Mouse (Mus musculus): Measurements from ENCODE around the gene H2-Oa.

Gene H2-Oa

DNA sequence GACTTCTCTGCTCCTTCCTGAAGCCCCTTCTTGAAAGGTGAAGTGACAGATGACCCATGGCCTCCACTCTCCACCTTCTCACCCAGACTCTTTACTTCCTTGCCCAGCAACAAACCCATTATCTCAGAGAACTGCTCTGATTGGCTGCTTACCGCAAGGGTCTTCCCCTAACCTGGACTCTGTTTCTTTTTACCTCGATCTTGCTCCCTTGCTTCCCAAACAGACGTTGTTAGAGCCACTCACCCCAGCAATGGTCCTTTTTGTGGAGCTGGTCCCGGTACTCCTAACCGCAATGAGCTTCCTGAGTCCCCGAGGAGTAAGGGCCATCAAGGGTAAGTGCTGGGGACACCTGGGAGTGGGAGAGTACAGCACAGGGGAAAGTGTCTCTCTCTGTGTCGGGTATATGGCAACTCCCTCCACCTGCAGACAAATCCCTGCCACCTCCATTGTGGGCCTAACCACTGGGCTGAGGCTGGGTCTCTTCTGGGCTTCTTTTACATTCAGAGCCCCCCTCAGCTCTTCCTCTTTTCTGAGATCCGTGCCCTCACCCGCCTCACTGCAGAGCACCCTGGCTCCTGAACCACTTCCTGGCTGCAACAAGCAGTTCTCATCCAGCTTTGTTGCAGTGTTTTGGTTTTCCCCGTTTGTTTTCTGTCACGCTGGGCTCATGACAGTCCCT, at the start of gene H2-Oa:
Gene H2-Oa, plus strand, starts transcription at position 144 of the 679 bp plus-strand sequence.
- no peak for DNase-seq

DNA sequence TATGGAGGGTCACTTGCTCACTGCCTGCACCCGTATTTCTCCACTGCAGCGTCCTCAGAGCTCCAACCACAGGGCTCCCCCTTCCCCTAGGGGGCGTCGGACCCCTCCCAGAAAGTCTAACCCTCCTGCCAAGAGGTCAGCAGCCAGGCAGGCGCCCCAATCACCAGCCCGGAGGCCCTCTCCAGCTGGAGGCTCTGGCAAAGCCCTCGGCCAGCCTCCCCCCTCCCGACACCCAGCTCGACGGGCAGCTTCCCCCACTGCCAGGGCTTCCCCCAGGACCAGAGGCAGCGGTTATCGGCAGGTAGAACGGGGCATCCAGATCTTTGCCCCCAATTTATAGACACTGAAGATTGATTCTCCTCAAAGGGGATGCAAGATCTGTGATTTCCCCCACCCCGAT, 46.2 kb upstream of the H2-Oa start:
- DNase-seq, result no peak

DNA sequence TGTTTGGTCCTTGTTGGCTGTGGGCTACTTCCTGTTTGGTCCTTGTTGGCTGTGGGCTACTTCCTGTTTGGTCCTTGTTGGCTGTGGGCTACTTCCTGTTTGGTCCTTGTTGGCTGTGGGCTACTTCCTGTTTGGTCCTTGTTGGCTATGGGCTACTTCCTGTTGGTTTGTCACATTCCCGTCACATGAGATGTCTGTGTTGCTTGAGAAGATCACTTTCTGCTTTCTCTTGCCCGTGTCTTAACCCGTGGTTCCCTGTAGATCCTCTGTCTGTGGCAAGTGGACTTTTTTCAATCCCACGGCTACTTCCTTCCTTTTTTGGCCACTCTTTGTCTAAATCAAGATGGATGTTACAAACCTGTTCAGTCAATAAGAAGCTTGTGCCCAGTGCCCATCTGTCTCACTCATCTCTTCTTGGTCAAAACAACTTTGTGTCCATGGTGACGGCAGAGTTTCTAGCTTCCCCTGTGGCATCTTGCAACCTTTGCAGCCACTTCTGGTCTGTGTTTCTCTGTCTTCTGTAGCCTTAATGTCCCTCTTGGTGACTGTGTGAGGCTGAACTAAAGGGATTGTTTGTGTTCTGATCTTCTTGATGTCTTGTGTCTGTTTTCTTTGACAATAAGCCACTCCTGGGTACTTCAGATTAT, 44.6 kb upstream of the H2-Oa start:
- no peak for DNase-seq

DNA sequence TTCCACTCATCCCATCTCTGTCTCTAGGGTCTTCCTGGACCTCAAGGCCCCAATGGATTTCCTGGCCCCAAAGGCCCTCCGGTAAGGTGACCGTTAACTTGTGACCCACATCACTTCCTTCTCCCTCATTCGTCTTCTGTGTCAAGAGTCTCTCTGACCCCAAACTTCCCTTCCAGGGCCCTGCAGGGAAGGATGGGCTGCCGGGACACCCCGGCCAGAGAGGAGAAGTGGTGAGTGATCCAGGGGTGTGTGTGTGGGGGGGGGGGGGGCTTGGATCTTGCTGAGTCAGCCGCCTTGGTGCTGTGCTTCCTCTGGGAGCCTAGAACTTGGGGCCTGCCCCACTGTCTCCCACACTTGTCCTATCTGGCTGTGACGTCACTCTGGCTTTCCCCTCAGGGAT, 34.9 kb upstream of the H2-Oa start:
- no peak for DNase-seq

GRCm38 (mm10) chr17:34068864-34069263, 23.3 kb upstream of the H2-Oa start:
- no peak for DNase-seq

- no peak for DNase-seq
These were observed 20.0 kb upstream of the H2-Oa start for GRCm38 (mm10) chr17:34072091-34072490.

DNA sequence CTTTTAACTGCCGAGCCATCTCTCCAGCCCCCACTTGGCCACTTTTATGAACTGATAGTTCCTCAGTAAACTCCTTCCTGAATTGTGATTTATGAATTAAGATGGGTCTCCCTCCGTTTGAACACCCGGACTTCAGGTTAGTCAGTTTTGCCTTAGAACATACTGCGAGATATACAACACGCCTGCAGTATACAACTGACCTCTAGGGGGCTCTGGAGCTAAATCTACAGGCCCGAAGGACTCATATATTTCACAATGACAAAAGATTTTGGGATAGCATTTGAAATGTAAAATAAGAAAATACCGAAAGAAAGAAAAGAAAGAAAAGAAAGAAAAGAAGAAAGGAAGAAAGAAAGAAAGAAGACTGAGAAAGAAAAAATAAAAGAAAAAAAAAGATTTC, 16.9 kb upstream of the H2-Oa start:
- DNase-seq, result peak; percentile 60 to 84

DNA sequence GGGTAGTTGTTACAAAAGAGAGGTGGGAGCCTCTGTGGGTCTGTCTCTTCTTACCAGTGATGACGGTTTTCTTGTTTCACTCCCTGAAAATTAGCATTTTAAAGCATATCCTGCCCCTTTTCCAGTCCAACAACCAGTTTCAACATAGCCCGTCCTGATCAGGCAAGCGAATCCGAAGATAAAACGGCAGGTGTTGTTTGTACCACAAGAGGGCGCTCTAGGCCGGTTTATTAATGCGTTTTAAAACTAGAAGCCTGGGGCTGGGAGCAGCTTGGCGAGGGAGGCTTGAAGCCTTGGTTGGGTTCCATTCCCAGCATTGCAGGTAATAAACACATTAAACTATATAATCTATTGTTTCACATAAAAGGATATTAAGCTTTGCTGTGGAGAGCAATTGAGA, 14.6 kb upstream of the H2-Oa start:
- peak; percentile 64 to 79 for DNase-seq

DNA sequence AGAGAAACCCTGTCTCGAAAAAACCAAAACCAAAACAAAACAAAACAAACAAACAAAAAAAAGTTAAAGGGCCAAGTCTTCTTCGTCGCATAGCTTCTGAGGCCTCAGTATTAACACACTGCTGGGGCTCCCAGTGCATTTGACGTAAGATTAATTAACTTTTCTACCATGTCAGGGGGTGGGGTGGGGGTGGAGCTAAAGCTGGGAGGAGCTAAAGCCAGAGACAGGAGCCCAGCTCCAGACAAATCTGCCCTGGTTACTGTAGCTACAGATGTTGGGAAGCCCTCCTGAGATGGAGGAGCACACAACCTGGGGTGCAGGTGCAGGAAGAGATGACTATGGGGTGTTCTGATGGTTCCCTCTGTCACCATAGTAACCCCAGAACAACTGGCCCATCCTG, 14.0 kb upstream of the H2-Oa start:
- DNase-seq, result no peak

- no peak for DNase-seq
These were observed 13.1 kb upstream of the H2-Oa start for GRCm38 (mm10) chr17:34079002-34079401.

GRCm38 (mm10) chr17:34079621-34080020, 12.5 kb upstream of the H2-Oa start:
- peak in 1 of 2 experiments; percentile 20 for DNase-seq

DNA sequence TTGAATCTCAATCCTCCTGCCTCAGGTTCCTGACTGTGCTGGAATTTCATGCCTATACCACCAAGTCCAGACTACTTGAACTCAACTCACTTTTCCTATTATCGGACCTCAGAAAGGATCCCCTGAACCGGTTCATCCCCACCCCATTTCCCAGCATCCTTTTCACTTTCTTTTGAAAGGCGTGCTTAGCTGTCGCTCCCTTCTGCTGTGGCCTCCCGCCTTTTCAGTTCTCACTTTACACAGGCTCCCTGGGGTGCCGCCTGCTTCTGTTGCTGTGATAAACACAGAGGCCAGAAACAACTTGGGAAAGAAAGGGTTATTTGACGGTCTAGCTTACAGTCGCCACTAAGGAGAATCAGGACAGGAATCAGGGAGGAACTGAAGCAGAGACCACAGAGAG, 9.0 kb upstream of the H2-Oa start:
- no peak for DNase-seq

GRCm38 (mm10) chr17:34087386-34087785, 4.8 kb upstream of the H2-Oa start:
- DNase-seq, result no peak

DNA sequence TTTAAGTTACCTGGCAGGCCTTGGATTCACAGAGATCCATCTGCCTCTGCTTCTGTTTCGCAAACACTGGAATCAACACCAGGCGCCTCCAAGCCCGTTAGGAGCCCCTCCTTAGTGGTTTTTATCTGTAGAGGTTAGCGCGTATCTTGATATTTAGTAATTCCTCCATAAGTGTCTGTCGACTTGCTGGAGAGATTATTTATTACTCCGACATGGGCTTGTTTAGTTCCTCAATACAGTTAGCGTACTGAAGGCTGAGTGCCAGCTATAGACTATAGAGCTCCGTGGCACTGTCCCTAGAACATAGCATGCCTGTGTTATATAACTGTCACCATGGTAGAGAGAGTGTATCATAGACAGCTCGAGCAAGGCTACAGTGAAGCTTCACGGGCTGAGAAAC, 4.0 kb upstream of the H2-Oa start:
- DNase-seq, result no peak

- no peak for DNase-seq
These were observed 1.2 kb upstream of the H2-Oa start for GRCm38 (mm10) chr17:34090923-34091322.

GRCm38 (mm10) chr17:34093199-34093874, 1.2 kb downstream of the H2-Oa start:
- DNase-seq, result no peak

- no peak for DNase-seq
These were observed 2.3 kb downstream of the H2-Oa start for GRCm38 (mm10) chr17:34094283-34095035.

DNA sequence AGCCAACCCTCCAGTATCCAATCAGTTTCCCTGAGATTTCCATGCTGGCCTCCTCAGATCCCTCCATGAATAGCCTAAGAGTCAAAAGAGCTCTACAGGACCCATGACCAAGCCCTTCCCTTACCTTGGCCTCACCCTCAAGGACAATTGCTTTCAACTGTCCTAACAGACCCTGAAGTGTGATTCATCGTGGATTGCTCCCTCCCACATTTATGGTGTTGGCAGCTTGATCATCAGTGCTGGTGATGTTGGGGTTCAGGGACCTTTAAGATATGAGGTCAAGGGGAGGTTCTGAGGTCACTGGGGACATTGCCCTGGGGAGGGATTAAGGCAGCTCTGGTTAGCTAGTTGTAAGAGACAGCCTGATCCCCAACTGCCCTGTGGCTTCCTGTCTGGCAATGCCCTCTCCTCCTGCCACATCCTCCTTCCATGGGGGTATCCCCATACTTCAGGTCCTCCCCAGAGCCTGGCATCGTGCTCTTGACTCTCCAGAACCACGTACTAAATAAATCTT, 4.4 kb downstream of the H2-Oa start:
- DNase-seq, result no peak

DNA sequence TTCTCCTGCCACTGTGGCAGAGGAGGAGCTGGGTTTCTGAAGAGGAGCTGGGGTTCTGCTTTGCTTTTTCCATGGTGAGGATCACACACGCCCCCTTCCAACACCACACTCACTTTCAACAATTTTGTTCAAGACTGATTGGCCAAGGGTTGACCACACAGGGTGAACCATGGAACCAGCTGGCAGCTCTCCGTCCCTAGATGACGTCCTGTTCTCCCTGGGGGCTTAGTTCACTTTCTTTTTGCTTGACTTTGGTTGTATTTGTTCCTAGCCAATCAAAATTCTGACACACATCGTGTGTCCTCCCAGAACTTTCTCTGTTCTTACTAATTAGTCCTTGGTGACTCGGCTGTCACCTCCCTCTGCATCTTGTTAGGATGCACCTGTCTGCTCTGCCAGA, 5.1 kb downstream of the H2-Oa start:
- no peak for DNase-seq

DNA sequence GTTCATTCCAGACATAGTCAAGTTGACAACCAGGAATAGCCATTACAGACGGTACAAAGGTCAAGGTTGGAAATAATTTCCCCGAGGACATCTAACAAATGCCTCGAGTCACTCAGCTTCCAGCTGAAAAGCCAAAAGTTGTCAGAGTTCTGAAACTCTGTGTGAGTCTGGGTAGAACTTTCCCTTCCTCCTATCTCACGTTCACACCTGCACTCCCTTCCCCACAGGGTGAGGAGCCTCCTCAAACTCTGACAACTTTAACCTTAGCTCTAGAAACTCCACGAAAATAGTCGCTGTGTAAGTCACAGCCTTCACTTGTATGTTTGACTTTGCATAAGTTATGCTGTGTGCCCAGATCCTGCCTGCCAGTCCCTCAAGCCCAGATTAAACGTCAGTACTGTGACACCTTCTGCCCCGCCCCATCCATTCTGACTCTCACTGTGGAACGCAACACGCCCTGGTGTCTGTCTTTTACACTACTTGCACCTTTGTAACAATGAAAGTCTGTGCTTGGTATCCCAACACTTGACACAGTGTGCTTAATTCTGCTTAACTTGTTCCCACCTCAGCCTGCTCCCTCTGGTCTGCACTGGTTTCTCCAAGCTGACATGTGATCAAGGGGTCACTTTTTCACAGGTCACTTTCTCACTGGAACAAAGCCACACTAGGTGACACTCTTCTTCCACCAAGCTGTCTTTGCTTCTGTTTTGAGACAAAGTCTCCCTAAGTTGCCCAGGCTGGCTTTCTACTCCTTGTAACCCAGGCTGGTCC, 6.8 kb downstream of the H2-Oa start:
- no peak for DNase-seq

- DNase-seq, result no peak
These were observed 7.4 kb downstream of the H2-Oa start for GRCm38 (mm10) chr17:34099531-34099930.

- no peak for DNase-seq
These were observed 9.0 kb downstream of the H2-Oa start for GRCm38 (mm10) chr17:34101185-34101584.

Measured in cerebellum, postnatal 25 days (tissue).